Mouse (Mus musculus) stomach, embryonic 15.5 days (tissue): ENCODE measurements around the gene Cacna1d. TPM values are rescaled to one million over a fixed set of nuclear protein-coding genes. Genes with fewer than 3 reads are reported as not detected.

ENCODE experiments used
- ATAC-seq: fragments of 200-750 bp; cut with Nextera tagmentation; 2 replicates; pipeline ENCODE4 v1.8.0; 2017; ENCODE audit warnings: low read depth, moderate number of reproducible peaks, moderate TSS enrichment; ENCODE audit not compliant: insufficient read depth, low FRiP score
- H3K27ac ChIP-seq: fragments of 300-500 bp; sonication (generic); 2 replicates; pipeline ENCODE4 v1.5.1; 2015; ENCODE audit warnings: mild to moderate bottlenecking, inconsistent platforms
- H3K27me3 ChIP-seq: fragments of 300-500 bp; sonication (generic); replicated peaks from 2 replicates; pipeline ENCODE4 v1.6.1; 2015; ENCODE audit warnings: inconsistent platforms
- H3K36me3 ChIP-seq: fragments of 300-500 bp; sonication (generic); 2 replicates; pipeline ENCODE4 v1.6.1; 2015; ENCODE audit warnings: inconsistent platforms
- H3K4me1 ChIP-seq: fragments of 300-500 bp; sonication (generic); 2 replicates; pipeline ENCODE4 v1.6.1; 2015; ENCODE audit warnings: inconsistent platforms
- H3K4me2 ChIP-seq: fragments of 300-500 bp; sonication (generic); 2 replicates; pipeline ENCODE4 v1.6.1; 2015; ENCODE audit warnings: mild to moderate bottlenecking, inconsistent platforms
- H3K4me3 ChIP-seq: fragments of 300-500 bp; sonication (generic); replicated peaks from 2 replicates; pipeline ENCODE4 v1.5.1; 2015; ENCODE audit warnings: inconsistent platforms
- H3K9ac ChIP-seq: fragments of 300-500 bp; sonication (generic); 2 replicates; pipeline ENCODE4 v1.6.1; 2015; ENCODE audit warnings: inconsistent platforms
- H3K9me3 ChIP-seq: fragments of 300-500 bp; sonication (generic); 2 replicates; pipeline ENCODE4 v1.6.1; 2016; ENCODE audit warnings: inconsistent platforms
- WGBS: fragments of 180-500 bp; shearing (Covaris S2); methylation state at CpG from one replicate; pipeline ENCODE4 v1.1.7; 2015; 5-methylcytosine and 5-hydroxymethylcytosine counted together
- polyA plus RNA-seq: library from polyadenylated mRNA; unstranded; fragments of >200 nt; fragmentation: Nextera tagmentation; extraction: Ambion mirVana; gene quantifications from 2 replicates; pipeline ENCODE4 v1.2.1, GENCODE M21; 2015

The Cacna1d gene
- polyA plus RNA-seq, 1 experiment from 2014 or later, result 6.1 TPM

- no peak overlapping the region for H3K4me2 ChIP-seq
- peaks cover 8% of the 10 kb centered on the region; the same call in 1 of the 2 replicates for H3K4me1 ChIP-seq
- ATAC-seq, result no peak
- H3K4me3 ChIP-seq, result no peak overlapping the region
- H3K27me3 ChIP-seq, result no peaks in the 10 kb centered on the region
- H3K36me3 ChIP-seq, result no peaks in the 10 kb centered on the region
- no peak overlapping the region for H3K9ac ChIP-seq
- WGBS, result 90% methylated on average over 5 of the region's 5 CpGs
- H3K27ac ChIP-seq, result no peak overlapping the region
- no peaks in the 10 kb centered on the region for H3K9me3 ChIP-seq
Observed at GRCm38 (mm10) chr14:30251351-30251750, 239.9 kb downstream of the Cacna1d start.

- Histone ChIP-seq H3K4me1 (no peaks in the 10 kb centered on the region), H3K9ac (no peak overlapping the region), H3K27ac (no peak overlapping the region), H3K4me3 (no peak overlapping the region), H3K4me2 (no peak overlapping the region), H3K9me3 (no peaks in the 10 kb centered on the region), H3K27me3 (no peaks in the 10 kb centered on the region), H3K36me3 (no peaks in the 10 kb centered on the region)
- no peak for ATAC-seq
- 85% methylated on average over 4 of the region's 4 CpGs for WGBS
Observed at GRCm38 (mm10) chr14:30249591-30249990, 241.7 kb downstream of the Cacna1d start.

GRCm38 (mm10) chr14:30248811-30249210, 242.4 kb downstream of the Cacna1d start:
- 78% methylated on average over 4 of the region's 4 CpGs for WGBS
- H3K4me2 ChIP-seq, result no peak overlapping the region
- no peak overlapping the region for H3K9ac ChIP-seq
- no peaks in the 10 kb centered on the region for H3K27me3 ChIP-seq
- H3K9me3 ChIP-seq, result no peaks in the 10 kb centered on the region
- H3K4me1 ChIP-seq, result no peaks in the 10 kb centered on the region
- no peak for ATAC-seq
- H3K36me3 ChIP-seq, result no peaks in the 10 kb centered on the region
- H3K4me3 ChIP-seq, result no peak overlapping the region
- no peak overlapping the region for H3K27ac ChIP-seq

- ATAC-seq, result no peak
Observed at GRCm38 (mm10) chr14:30248121-30248520, 243.1 kb downstream of the Cacna1d start.

GRCm38 (mm10) chr14:30247606-30248005, 243.6 kb downstream of the Cacna1d start:
- no peak for ATAC-seq
- H3K4me3 ChIP-seq, result no peak overlapping the region
- no peaks in the 10 kb centered on the region for H3K4me1 ChIP-seq
- no peaks in the 10 kb centered on the region for H3K9me3 ChIP-seq
- no peaks in the 10 kb centered on the region for H3K27me3 ChIP-seq
- H3K27ac ChIP-seq, result no peak overlapping the region
- no peak overlapping the region for H3K9ac ChIP-seq
- H3K4me2 ChIP-seq, result no peak overlapping the region
- WGBS, result 76% methylated on average over 4 of the region's 4 CpGs
- H3K36me3 ChIP-seq, result no peaks in the 10 kb centered on the region

More at GRCm38 (mm10) chr14:30248121-30248520, 243.1 kb downstream of the Cacna1d start:
- H3K9ac ChIP-seq, result no peak overlapping the region
- H3K9me3 ChIP-seq, result no peaks in the 10 kb centered on the region
- H3K4me2 ChIP-seq, result no peak overlapping the region
- 62% methylated on average over 8 of the region's 8 CpGs for WGBS
- no peaks in the 10 kb centered on the region for H3K4me1 ChIP-seq
- H3K27me3 ChIP-seq, result no peaks in the 10 kb centered on the region
- H3K27ac ChIP-seq, result no peak overlapping the region
- no peak overlapping the region for H3K4me3 ChIP-seq
- no peaks in the 10 kb centered on the region for H3K36me3 ChIP-seq

- Histone ChIP-seq H3K27ac (no peak overlapping the region), H3K9ac (no peak overlapping the region), H3K9me3 (no peaks in the 10 kb centered on the region), H3K4me1 (no peaks in the 10 kb centered on the region), H3K4me3 (no peak overlapping the region), H3K36me3 (no peaks in the 10 kb centered on the region), H3K4me2 (no peak overlapping the region), H3K27me3 (no peaks in the 10 kb centered on the region)
- 88% methylated on average over 5 of the region's 5 CpGs for WGBS
- ATAC-seq, result no peak
Observed at GRCm38 (mm10) chr14:30244776-30245175, 246.5 kb downstream of the Cacna1d start.

- ATAC-seq, result no peak
- no peak overlapping the region for H3K27ac ChIP-seq
- no peaks in the 10 kb centered on the region for H3K27me3 ChIP-seq
- no peaks in the 10 kb centered on the region for H3K36me3 ChIP-seq
- no peaks in the 10 kb centered on the region for H3K4me1 ChIP-seq
- no peak overlapping the region for H3K4me3 ChIP-seq
- no peak overlapping the region for H3K4me2 ChIP-seq
- H3K9me3 ChIP-seq, result no peaks in the 10 kb centered on the region
- H3K9ac ChIP-seq, result no peak overlapping the region
- 67% methylated on average over 3 of the region's 3 CpGs for WGBS
Observed at GRCm38 (mm10) chr14:30242818-30243205, 248.4 kb downstream of the Cacna1d start.

- no peak overlapping the region for H3K9ac ChIP-seq
- H3K27ac ChIP-seq, result no peak overlapping the region
- no peak overlapping the region for H3K4me3 ChIP-seq
- no peaks in the 10 kb centered on the region for H3K27me3 ChIP-seq
- no peak overlapping the region for H3K4me2 ChIP-seq
- H3K4me1 ChIP-seq, result no peaks in the 10 kb centered on the region
- no peaks in the 10 kb centered on the region for H3K36me3 ChIP-seq
- WGBS, result 83% methylated on average over 13 of the region's 13 CpGs
- peak; percentile 88; the same call in 1 of the 2 replicates for ATAC-seq
- H3K9me3 ChIP-seq, result no peaks in the 10 kb centered on the region
Observed at GRCm38 (mm10) chr14:30242166-30242817, 249.0 kb downstream of the Cacna1d start.

GRCm38 (mm10) chr14:30240916-30241515, 250.2 kb downstream of the Cacna1d start:
- no peaks in the 10 kb centered on the region for H3K27me3 ChIP-seq
- no peaks in the 10 kb centered on the region for H3K4me1 ChIP-seq
- WGBS, result 88% methylated on average over 7 of the region's 7 CpGs
- no peak overlapping the region for H3K4me3 ChIP-seq
- H3K9me3 ChIP-seq, result no peaks in the 10 kb centered on the region
- H3K27ac ChIP-seq, result no peak overlapping the region
- no peak overlapping the region for H3K4me2 ChIP-seq
- no peaks in the 10 kb centered on the region for H3K36me3 ChIP-seq
- H3K9ac ChIP-seq, result no peak overlapping the region
- no peak for ATAC-seq

- 86% methylated on average over 5 of the region's 5 CpGs for WGBS
- H3K4me2 ChIP-seq, result no peak overlapping the region
- ATAC-seq, result no peak
- H3K9ac ChIP-seq, result no peak overlapping the region
- no peak overlapping the region for H3K27ac ChIP-seq
- H3K36me3 ChIP-seq, result no peaks in the 10 kb centered on the region
- no peaks in the 10 kb centered on the region for H3K27me3 ChIP-seq
- H3K4me1 ChIP-seq, result no peaks in the 10 kb centered on the region
- H3K4me3 ChIP-seq, result no peak overlapping the region
- no peaks in the 10 kb centered on the region for H3K9me3 ChIP-seq
Observed at GRCm38 (mm10) chr14:30238807-30239206, 252.4 kb downstream of the Cacna1d start.

GRCm38 (mm10) chr14:30225161-30225560, 266.1 kb downstream of the Cacna1d start:
- 78% methylated on average over 5 of the region's 5 CpGs for WGBS
- no peaks in the 10 kb centered on the region for H3K36me3 ChIP-seq
- ATAC-seq, result no peak

GRCm38 (mm10) chr14:30222101-30222500, 269.2 kb downstream of the Cacna1d start:
- Histone ChIP-seq H3K9ac (no peak overlapping the region), H3K27me3 (no peaks in the 10 kb centered on the region), H3K4me1 (no peaks in the 10 kb centered on the region), H3K36me3 (no peaks in the 10 kb centered on the region), H3K9me3 (no peaks in the 10 kb centered on the region), H3K4me3 (no peak overlapping the region), H3K27ac (no peak overlapping the region), H3K4me2 (no peak overlapping the region)
- WGBS, result 91% methylated on average over 6 of the region's 6 CpGs
- ATAC-seq, result no peak

More at GRCm38 (mm10) chr14:30225161-30225560, 266.1 kb downstream of the Cacna1d start:
- Histone ChIP-seq H3K27ac (no peak overlapping the region), H3K9ac (no peak overlapping the region), H3K27me3 (no peaks in the 10 kb centered on the region), H3K4me3 (no peak overlapping the region), H3K4me2 (no peak overlapping the region), H3K4me1 (no peaks in the 10 kb centered on the region), H3K9me3 (no peaks in the 10 kb centered on the region)
